Mouse (Mus musculus) cerebellum, postnatal 10 days (tissue): ENCODE results near the gene Dynlt1b.
A peak's percentile ranks its signal among the peaks of the same experiment; 100 is the strongest.
"Not testable (repeated sequence)": the region's sequence is repeated elsewhere in the genome, so short reads cannot be mapped to it uniquely, and the experiment has no call there.

Source experiments
- DNase-seq, 2 experiments: peaks; one replicate each; pipeline ENCODE4 v3.0.0; 2021; ENCODE audit warnings: mixed read lengths in 2 of 2

The Dynlt1b gene

DNA sequence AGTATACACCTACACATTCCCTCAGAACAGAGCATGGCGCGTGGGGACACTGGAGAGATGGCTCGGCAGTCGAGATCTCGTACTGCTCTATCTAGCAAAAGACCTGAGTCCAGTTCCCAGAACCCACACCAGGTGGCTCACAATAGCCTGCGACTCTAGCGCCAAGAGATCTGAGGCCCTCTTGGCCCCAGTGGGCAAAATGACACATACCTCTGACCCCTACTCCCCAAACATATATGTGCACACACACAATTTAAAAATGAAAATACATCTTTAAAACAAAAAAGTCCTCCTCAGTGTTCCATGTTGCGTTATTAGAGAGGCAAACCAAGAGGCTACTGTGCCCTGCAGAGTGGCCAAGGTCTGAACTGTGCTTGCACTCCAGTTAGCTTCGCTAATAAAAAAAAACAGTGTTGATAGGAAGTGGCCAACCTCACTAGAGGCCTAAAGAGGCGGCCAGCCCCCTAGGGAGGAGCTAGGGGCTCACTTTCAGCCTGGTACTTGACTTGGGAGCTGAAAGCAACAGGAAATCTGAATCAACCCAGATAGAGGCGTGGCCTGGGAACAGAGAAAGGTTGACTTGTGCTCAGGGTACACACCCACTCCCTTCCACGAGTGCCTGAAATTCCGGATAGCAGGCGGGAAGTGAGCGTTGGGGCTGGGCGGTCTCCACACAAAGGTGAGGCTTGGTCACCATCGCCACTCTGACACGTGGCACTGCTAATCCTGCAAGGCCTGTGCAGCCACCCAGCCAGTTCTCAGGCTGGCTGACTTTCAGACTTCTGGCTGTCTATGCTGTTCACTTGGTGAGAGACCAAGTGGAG, 37.9 kb downstream of the Dynlt1b start:
- peak in 1 of 2 experiments; percentile 30 for DNase-seq

GRCm38 (mm10) chr17:6470031-6470430, 40.1 kb downstream of the Dynlt1b start:
- DNase-seq: peak; percentile 53 to 61

DNA sequence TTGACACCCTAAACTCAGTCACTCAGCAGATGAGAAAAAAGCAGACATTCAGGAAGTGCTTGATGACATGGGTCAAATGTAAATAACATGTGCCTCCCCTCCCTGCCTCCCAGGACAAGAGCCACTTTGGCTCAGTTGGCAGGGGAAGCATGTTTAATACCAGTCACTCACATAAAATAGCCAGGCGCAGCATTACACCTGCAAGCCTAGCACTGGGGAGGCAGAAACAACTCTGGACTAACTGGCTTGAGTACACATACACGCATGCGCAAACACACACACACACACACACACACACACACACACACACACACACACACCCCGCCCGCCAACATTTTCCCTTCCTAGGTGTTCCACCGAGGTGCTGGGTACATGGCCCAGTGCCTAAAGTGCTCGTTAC, 40.8 kb downstream of the Dynlt1b start:
- not testable (repeated sequence) for DNase-seq

- DNase-seq: not testable (repeated sequence)
Observed at GRCm38 (mm10) chr17:6475270-6475669, 45.4 kb downstream of the Dynlt1b start.

GRCm38 (mm10) chr17:6475913-6476312, 46.0 kb downstream of the Dynlt1b start:
- DNase-seq: not testable (repeated sequence)

- DNase-seq: peak; percentile 40 to 48
Observed at GRCm38 (mm10) chr17:6476495-6476947, 46.6 kb downstream of the Dynlt1b start.

DNA sequence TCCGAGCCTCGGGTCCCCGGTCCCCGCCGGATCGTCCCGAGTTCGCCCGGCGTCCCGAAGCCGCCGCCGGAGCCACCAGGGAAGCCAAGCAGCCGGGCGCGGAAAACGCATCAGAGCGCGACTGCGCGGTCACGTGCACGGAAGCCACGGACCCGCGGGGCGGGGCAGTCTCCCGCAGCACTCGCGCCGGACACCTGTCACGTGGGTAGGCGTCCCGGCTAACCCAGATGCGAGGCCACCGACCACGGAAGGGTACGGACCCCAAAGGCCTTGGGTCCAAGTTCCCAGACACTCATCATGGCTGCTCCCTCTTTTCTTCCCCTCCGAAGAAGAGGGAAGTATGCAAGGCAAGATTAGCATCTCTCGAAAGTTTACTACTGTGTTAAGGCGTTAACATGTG, 47.1 kb downstream of the Dynlt1b start:
- DNase-seq: peak in 1 of 2 experiments; percentile 25

- DNase-seq: peak in 1 of 2 experiments; percentile 38
Observed at GRCm38 (mm10) chr17:6480855-6481589, 51.1 kb downstream of the Dynlt1b start.

DNA sequence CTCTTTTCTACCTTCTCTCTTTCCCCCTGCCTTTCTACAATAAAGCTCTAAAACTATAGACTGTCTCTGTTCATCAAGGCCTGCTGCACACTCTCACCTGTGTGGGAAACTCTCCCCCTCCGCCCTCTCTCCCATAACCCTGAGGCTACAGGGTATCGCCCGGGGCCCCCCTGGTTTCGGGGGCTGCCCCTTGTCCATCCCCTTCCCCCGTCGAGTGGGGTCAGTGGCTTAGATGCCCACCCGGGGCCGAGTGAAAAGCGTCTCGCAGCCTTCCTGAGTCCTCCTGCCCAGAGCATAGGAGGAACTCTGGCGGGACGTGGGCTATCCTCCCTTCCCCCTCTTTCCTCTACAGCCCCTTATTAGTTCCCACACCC, 51.7 kb downstream of the Dynlt1b start:
- not testable (repeated sequence) for DNase-seq

DNA sequence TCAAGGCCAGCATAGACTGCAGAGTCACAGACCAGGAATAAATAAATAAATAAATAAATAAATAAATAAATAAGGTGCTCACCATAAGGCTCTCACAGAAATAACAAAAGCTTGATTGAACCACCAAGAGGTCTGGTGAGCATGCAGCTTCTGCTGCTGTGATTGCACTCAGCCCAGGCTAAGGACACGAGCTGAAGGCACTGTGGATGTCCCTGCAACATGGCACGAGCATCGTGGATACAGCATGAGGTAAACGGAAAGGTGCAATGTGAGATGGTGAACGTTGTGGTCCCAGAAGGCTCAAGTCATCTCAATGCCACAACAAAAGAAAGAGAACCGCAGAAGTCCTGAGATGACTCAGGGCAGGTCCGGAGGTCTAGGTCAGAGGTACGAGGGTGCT, 52.3 kb downstream of the Dynlt1b start:
- not testable (repeated sequence) for DNase-seq
